Mouse (Mus musculus): Measurements from ENCODE around the gene Pknox1.

Pknox1 gene

DNA sequence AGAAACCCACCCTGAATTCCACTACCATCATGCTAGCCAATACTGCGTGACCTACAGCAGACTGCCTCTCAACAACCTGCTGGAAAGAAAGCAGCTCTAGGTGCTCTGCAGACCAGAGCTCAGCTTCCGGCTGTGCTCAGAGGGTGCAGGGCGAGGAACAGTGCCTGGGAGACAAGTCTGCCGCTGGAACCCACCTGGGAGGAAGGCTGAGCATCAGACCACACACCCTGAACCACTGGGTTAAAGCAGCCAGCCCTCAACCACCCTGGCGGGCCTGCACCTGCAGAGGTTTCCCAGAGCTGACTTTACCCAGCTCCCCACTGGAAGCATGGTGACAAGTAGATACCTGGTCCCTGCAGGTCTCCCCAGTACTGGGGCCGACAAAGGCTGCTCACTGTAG, 88.7 kb downstream of the Pknox1 start:
- DNase-seq, result no peak

DNA sequence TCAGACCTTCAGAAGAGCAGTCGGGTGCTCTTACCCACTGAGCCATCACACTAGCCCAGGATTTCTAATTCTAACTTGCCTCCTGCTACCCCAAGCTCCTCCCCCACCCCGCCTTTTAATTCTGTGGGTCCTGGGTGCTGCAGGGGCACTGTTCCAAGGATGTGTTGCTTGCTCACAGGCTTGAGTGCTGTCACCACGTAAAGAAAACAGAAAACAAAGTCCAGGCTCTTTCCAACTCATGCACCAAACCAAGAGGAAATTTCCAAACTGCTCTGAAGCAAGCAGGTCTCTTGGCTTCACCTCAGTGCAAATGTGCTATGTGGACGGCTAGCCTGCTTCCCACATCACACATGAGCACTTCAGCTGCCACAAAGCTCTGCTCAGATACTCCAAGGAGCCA, 90.8 kb downstream of the Pknox1 start:
- DNase-seq, result no peak

DNA sequence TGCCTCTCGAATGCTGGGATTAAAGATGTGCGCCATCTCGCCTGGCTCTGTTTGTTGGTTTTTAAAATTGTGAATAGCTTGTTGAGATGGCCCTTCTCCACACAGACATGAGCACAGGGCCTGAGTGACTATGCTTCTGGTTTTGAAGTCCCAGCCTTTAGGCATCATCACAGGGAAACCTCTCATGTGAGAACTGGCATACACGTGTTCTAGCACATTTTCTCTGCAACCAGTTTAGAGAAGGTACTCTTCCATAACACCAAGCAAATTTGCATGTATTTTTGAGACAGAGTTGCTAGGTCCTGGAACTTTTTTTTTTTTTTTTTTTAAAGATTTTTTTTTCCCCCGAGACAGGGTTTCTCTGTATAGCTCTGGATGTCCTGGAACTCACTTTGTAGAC, 92.1 kb downstream of the Pknox1 start:
- no peak for DNase-seq

All from lung, adult 18-20 months (tissue).